Mouse (Mus musculus): ENCODE data around the gene Kif5a. TPM values are rescaled to one million over a fixed set of nuclear protein-coding genes. Genes with fewer than 3 reads are reported as not detected.
"Not testable (repeated sequence)": the region's sequence is repeated elsewhere in the genome, so short reads cannot be mapped to it uniquely, and the experiment has no call there.

Gene Kif5a
- polyA plus RNA-seq, 1 experiment from 2014 or later, result 1.2 TPM

- whole genome bisulfite sequencing, result 5% methylated on average over 22 of the region's 22 CpGs
- ATAC-seq (ENCODE audit: low read depth), result peak; percentile 53
- Histone ChIP-seq H3K9ac (ENCODE audit: low read length) (peak overlapping the region; percentile 89), H3K4me3 (ENCODE audit: low read length) (peak overlapping the region; percentile 83), H3K27me3 (ENCODE audit: control insufficient read depth, insufficient read depth, low read depth, low read length) (no peaks in the 10 kb centered on the region), H3K36me3 (ENCODE audit: control insufficient read depth, insufficient read depth, low read length) (0 out of 2 replicates have a peak, but pooled peaks cover 4% of the 10 kb centered on the region), H3K4me1 (replicated peaks; ENCODE audit: control insufficient read depth, insufficient read depth, low read length) (peaks cover 25% of the 10 kb centered on the region), H3K27ac (ENCODE audit: low read length) (peak overlapping the region; percentile 94), H3K4me2 (ENCODE audit: low read depth, low read length) (peak overlapping the region; percentile 88), H3K9me3 (ENCODE audit: control insufficient read depth, low read length) (no peaks in the 10 kb centered on the region)
These were observed 68.5 kb downstream of the Kif5a start for GRCm38 (mm10) chr10:127194428-127195327.

- Histone ChIP-seq H3K27ac (ENCODE audit: low read length) (no peak overlapping the region), H3K4me3 (ENCODE audit: low read length) (no peak overlapping the region), H3K27me3 (ENCODE audit: control insufficient read depth, insufficient read depth, low read depth, low read length) (no peaks in the 10 kb centered on the region; the same call in 1 of the 2 replicates), H3K4me1 (replicated peaks; ENCODE audit: control insufficient read depth, insufficient read depth, low read length) (peaks cover 38% of the 10 kb centered on the region), H3K9ac (ENCODE audit: low read length) (no peak overlapping the region), H3K9me3 (ENCODE audit: control insufficient read depth, low read length) (no peaks in the 10 kb centered on the region), H3K36me3 (ENCODE audit: control insufficient read depth, insufficient read depth, low read length) (0 out of 2 replicates have a peak, but pooled peaks cover 4% of the 10 kb centered on the region), H3K4me2 (ENCODE audit: low read depth, low read length) (no peak overlapping the region)
- WGBS, result 81% methylated on average over 9 of the region's 9 CpGs
- ATAC-seq (ENCODE audit: low read depth), result no peak
These were observed 70.1 kb downstream of the Kif5a start for GRCm38 (mm10) chr10:127193011-127193410.

GRCm38 (mm10) chr10:127192057-127192328 lies 71.2 kb downstream of the Kif5a start:
- WGBS, result 80% methylated on average over 1 of the region's 1 CpGs

GRCm38 (mm10) chr10:127191191-127192056 lies 71.7 kb downstream of the Kif5a start:
- H3K36me3 ChIP-seq (ENCODE audit: control insufficient read depth, insufficient read depth, low read length), result peaks cover 10% of the 10 kb centered on the region
- ATAC-seq (ENCODE audit: low read depth), result no peak
- 0 out of 2 replicates have a peak, but pooled peaks cover 3% of the 10 kb centered on the region for H3K9me3 ChIP-seq (ENCODE audit: control insufficient read depth, low read length)
- H3K27ac ChIP-seq (ENCODE audit: low read length), result no peak overlapping the region
- no peak overlapping the region for H3K4me3 ChIP-seq (ENCODE audit: low read length)
- WGBS, result 72% methylated on average over 19 of the region's 19 CpGs
- no peak overlapping the region for H3K9ac ChIP-seq (ENCODE audit: low read length)
- H3K27me3 ChIP-seq (ENCODE audit: control insufficient read depth, insufficient read depth, low read depth, low read length), result no peaks in the 10 kb centered on the region; the same call in 1 of the 2 replicates
- peaks cover 36% of the 10 kb centered on the region for H3K4me1 ChIP-seq (replicated peaks; ENCODE audit: control insufficient read depth, insufficient read depth, low read length)
- H3K4me2 ChIP-seq (ENCODE audit: low read depth, low read length), result no peak overlapping the region

More at GRCm38 (mm10) chr10:127192057-127192328, 71.2 kb downstream of the Kif5a start:
- H3K9ac ChIP-seq (ENCODE audit: low read length); H3K4me3 ChIP-seq (ENCODE audit: low read length); H3K36me3 ChIP-seq (ENCODE audit: control insufficient read depth, insufficient read depth, low read length); H3K9me3 ChIP-seq (ENCODE audit: control insufficient read depth, low read length); ATAC-seq (ENCODE audit: low read depth); H3K27ac ChIP-seq (ENCODE audit: low read length); H3K4me2 ChIP-seq (ENCODE audit: low read depth, low read length); H3K27me3 ChIP-seq (ENCODE audit: control insufficient read depth, insufficient read depth, low read depth, low read length): not testable (repeated sequence)
- H3K4me1 ChIP-seq (replicated peaks; ENCODE audit: control insufficient read depth, insufficient read depth, low read length), result peaks cover 38% of the 10 kb centered on the region

GRCm38 (mm10) chr10:127190398-127191190 lies 72.6 kb downstream of the Kif5a start:
- no peak for ATAC-seq (ENCODE audit: low read depth)
- peak overlapping the region; percentile 93 for H3K27ac ChIP-seq (ENCODE audit: low read length)
- peaks cover 35% of the 10 kb centered on the region for H3K4me1 ChIP-seq (replicated peaks; ENCODE audit: control insufficient read depth, insufficient read depth, low read length)
- peak overlapping the region; percentile 67 for H3K4me3 ChIP-seq (ENCODE audit: low read length)
- H3K36me3 ChIP-seq (ENCODE audit: control insufficient read depth, insufficient read depth, low read length), result peaks cover 10% of the 10 kb centered on the region
- 0 out of 2 replicates have a peak, but pooled peaks cover 3% of the 10 kb centered on the region for H3K9me3 ChIP-seq (ENCODE audit: control insufficient read depth, low read length)
- peak overlapping the region; percentile 94 for H3K4me2 ChIP-seq (ENCODE audit: low read depth, low read length)
- H3K27me3 ChIP-seq (ENCODE audit: control insufficient read depth, insufficient read depth, low read depth, low read length), result no peaks in the 10 kb centered on the region; the same call in 1 of the 2 replicates
- H3K9ac ChIP-seq (ENCODE audit: low read length), result peak overlapping the region; percentile 82
- WGBS, result 37% methylated on average over 13 of the region's 14 CpGs

GRCm38 (mm10) chr10:127189651-127190381 lies 73.3 kb downstream of the Kif5a start, which contains the start of gene Arhgef25:
Gene Arhgef25, minus strand, starts transcription at chr10:127190083.
- Histone ChIP-seq H3K36me3 (ENCODE audit: control insufficient read depth, insufficient read depth, low read length) (peaks cover 10% of the 10 kb centered on the region), H3K9ac (ENCODE audit: low read length) (peak within 1 kb of the TSS; percentile 82), H3K4me1 (replicated peaks; ENCODE audit: control insufficient read depth, insufficient read depth, low read length) (peaks cover 35% of the 10 kb centered on the region), H3K4me2 (ENCODE audit: low read depth, low read length) (peak within 1 kb of the TSS; percentile 94), H3K27me3 (ENCODE audit: control insufficient read depth, insufficient read depth, low read depth, low read length) (peaks cover 3% of the 10 kb centered on the region; the same call in 1 of the 2 replicates), H3K4me3 (ENCODE audit: low read length) (peak within 1 kb of the TSS; percentile 67), H3K9me3 (ENCODE audit: control insufficient read depth, low read length) (0 out of 2 replicates have a peak, but pooled peaks cover 3% of the 10 kb centered on the region), H3K27ac (ENCODE audit: low read length) (peak within 1 kb of the TSS; percentile 93)
- ATAC-seq (ENCODE audit: low read depth), result peak; percentile 66
- 2% methylated on average over 35 of the region's 35 CpGs for WGBS

GRCm38 (mm10) chr10:127189116-127189650 lies 74.0 kb downstream of the Kif5a start:
- WGBS, result under 1% methylated on average over 26 of the region's 26 CpGs
- Histone ChIP-seq H3K4me1 (replicated peaks; ENCODE audit: control insufficient read depth, insufficient read depth, low read length) (peaks cover 31% of the 10 kb centered on the region), H3K27me3 (ENCODE audit: control insufficient read depth, insufficient read depth, low read depth, low read length) (peaks cover 3% of the 10 kb centered on the region; the same call in 1 of the 2 replicates), H3K9ac (ENCODE audit: low read length) (peak overlapping the region; percentile 82), H3K4me2 (ENCODE audit: low read depth, low read length) (peak overlapping the region; percentile 94), H3K4me3 (ENCODE audit: low read length) (peak overlapping the region; percentile 67), H3K36me3 (ENCODE audit: control insufficient read depth, insufficient read depth, low read length) (peaks cover 10% of the 10 kb centered on the region), H3K9me3 (ENCODE audit: control insufficient read depth, low read length) (0 out of 2 replicates have a peak, but pooled peaks cover 3% of the 10 kb centered on the region), H3K27ac (ENCODE audit: low read length) (peak overlapping the region; percentile 93)
- ATAC-seq (ENCODE audit: low read depth), result peak; percentile 12
